Mouse (Mus musculus): ENCODE measurements around the gene Glt6d1.

- TF ChIP-seq POLR2A (IDR thresholded peaks at IDR 0.05; ENCODE audit: borderline replicate concordance, insufficient read depth, low read length), result no peak
- TF ChIP-seq CTCF (IDR thresholded peaks at IDR 0.05; ENCODE audit: borderline replicate concordance, insufficient read depth, low read depth, low read length), result no peak
These were observed 30.9 kb upstream of the Glt6d1 start for GRCm38 (mm10) chr2:25846516-25846915.
